Mouse (Mus musculus) spleen, adult 18-20 months (tissue): ENCODE results near the gene Gm42906.

Experiments used
- DNase-seq, 2 experiments: peaks; one replicate each; pipeline ENCODE4 v3.0.0; 2022; ENCODE audit warnings: mixed read lengths in 2 of 2

The Gm42906 gene

DNA sequence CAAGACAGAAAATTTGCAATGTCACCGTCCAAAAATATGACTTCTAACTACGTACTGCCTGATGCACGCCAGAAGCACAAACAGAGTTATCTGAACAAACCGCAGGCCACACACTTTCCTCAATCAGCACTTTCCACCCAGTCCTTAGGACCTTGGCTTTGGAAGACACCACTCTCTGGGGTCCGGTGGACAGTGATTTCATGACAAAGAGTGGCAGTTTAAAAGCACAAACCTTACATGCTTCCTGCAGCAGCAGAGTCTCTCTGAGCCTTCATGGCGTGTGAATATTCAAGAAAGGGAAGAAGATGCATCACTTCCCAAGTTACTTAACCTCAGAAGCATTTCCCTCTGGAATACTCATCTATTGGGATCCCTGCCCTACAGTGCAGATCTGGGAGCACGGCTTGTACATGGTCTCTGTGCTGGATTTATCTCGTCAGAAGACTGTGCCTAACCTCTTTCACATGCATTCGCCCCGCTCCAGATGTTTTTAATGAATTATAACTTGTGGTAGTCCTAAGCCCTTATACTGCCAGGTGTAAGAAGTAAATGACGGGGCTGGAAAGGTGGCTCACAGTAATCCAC lies 244.2 kb downstream of the Gm42906 start:
- no peak for DNase-seq

DNA sequence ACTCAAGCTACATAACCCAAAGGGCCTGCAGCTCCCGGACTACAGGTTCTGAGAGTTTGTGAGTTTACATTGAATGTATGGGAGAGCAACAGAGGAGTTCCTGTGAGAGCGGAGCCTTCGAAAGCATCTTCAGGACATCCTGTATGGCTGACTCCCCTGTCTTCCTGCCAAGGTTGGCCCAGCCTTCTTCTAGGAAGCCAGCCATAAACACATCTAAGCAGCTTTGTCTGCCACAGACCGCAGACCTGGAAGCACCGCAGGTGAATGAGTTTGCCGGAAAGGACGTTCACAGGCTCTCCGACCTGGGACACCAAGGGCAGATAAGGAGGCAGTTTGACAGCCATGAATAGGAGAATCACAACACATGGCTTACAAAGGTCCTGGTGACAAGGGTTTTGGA lies 246.7 kb downstream of the Gm42906 start:
- DNase-seq: no peak

DNA sequence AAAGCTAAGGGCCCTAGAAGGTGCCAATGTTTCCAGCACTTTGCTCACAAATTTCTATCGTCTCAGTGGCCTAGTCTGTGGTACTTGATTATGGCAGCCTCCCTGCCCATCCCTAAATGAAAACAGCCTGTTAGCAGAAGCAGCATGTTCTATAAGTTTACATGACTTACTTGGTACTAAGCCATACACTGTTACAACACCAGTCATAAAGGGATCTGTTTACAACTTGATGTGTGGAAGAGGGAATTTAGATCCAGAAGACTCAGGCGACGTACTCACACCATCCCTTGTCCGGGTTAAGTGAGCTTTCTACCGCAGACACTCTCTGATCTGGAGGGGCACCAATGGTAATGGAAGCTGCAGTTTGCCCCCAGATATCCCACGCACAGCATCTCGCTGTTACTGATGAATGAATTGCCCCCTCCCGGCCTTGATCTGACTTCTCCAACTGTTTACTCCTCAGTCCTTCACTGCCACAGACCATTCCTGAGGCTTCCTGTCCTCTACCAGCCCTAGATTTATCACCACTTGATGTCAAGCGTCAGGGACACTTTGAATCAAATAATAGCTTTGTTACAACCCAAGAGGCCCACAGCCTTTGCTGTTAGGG lies 247.7 kb downstream of the Gm42906 start:
- no peak for DNase-seq

DNA sequence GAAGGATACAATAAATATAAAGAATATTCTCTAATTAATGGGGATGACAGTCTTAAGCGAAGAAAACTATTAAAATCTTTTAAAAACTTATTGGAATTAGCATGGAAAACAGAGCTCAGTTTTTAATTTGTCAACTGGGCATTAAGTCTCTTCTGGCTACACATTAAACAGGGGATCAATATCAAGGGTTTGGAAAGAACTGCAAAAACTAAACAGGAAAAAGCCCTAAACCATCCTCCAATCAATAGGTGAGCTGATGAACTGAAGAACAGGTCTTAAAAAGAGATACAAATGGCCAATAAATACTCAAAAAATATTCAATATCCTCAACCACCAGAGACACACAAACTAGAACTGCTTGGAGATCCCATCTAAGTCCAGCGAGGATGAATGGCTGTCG lies 250.8 kb downstream of the Gm42906 start:
- no peak for DNase-seq

DNA sequence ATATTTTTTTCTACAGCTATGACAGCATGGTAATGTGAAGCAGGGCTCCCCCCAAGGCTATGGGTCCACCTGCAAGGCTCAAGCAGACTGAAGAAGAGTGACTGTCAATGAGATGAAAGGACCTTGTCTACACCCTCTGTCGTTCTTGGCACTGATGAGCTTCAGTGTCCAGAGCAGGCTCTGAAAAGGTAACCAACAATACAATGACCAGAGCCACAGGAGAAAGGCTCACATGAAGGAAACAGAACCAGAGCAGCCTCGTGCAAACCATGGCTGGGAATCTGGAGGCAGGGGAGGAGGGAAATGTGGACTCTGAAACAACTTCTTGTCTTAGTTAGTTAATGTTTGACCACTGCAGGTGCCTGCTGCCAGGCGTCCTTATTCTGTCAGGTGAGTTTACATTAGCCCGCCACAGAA lies 252.1 kb downstream of the Gm42906 start:
- no peak for DNase-seq

DNA sequence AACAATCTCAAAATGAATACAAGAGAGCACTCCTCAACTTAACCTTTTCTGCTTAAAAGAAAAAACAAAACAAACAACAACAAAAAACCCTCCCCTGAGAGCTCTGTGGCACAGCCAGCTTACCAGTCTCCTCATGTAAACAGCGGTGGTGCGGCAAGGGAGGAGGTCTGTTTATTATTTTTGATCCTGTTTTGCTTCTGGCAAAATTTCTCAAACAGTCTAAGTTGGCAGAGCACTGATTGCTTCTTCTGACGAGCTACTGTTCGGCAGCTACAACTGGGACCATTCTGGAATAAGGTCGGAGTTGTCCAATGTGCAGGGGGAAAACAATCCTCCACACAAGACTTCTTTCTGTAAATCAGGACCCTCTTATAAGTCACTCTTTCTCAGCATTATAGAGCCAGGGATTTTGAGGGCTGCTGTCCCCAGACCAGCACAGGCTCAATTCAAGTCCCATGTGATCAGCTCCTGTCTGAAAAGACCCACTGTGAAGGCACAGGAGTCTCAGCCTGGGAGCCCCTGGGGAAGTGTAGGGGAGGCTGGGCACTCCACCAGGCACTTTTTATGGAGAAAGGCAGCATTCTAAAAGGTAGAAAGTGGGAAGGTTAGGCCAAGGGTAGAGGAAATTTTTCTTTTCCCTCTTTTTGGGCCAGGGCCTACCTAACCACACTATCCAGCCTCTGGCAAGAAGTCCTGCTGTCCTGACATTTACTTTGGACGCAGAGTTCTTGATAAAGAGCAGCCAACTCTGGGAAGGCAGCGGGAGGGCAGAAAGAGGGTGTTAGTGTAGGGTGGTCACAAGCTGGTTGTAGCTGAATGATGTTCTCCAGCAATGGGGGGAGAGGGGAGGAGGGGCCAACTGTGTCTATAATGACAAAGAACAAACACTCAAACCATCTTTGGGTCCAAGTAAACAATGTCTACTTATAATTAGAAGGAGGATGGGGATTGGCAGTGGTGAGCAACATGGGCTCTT lies 253.2 kb downstream of the Gm42906 start:
- DNase-seq: no peak

DNA sequence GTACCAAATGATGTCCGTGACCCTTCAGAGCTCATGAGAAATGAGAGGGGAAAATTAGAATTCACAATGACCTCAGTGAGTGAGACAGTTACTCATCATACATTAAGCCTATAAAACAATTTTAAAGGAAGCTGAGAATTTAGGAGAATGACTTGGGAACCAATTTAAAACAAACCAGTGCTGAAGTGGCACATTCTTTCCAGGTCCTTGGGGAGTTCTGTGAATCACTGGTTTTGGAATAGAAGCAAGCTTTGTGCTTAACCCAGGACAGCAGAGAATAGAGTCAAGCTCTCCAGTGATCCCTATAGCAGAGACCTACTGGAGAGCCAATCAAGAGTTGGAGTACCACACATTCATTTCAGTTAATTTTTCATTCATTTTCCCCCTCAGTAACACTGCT lies 254.2 kb downstream of the Gm42906 start:
- DNase-seq: no peak

DNA sequence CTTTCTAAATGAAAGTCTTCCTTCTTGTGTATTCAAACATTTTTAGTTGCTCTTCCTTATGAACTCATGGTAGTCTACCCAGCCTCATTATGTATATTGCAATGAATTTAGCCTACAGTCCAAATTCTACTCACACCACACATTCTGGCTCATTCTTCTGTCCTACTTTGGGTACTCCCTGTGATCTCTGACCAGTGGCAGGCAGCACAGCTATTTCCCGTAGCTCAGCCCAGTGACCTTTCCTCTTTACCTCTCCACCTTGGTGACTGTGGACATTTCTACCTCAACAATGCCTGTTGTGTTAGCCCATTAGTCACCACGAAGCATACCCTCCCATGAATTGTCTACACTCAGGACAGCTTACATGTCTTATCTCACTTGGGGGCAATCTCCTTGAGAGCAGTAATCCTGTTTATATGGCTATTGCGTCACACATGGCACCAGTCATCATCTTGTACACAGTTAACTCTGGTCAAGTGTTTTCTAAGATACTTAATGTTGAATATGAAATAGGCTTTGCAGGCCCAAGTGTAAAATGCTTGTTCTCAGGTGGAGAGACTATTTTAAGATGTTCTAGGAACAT lies 257.7 kb downstream of the Gm42906 start:
- DNase-seq: no peak

DNA sequence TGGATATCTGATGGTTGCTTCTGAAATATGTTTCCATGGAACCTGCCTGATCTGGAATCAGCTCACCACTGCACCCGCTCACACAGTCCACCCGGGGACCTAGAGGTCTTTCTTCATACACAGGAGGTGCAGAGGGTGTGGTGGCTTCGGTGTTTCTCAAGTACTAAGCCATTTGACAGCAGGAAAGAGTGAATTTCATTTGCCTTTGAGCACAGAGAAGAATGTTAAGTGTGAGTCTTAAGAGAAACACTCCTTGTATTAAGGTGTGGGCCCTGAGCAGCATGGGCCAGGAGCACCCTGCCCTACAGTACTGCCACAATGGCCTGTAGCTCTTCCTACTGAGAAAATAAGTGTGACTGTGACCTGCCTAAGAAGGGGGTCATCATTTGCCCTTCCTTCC lies 259.8 kb downstream of the Gm42906 start:
- no peak for DNase-seq

DNA sequence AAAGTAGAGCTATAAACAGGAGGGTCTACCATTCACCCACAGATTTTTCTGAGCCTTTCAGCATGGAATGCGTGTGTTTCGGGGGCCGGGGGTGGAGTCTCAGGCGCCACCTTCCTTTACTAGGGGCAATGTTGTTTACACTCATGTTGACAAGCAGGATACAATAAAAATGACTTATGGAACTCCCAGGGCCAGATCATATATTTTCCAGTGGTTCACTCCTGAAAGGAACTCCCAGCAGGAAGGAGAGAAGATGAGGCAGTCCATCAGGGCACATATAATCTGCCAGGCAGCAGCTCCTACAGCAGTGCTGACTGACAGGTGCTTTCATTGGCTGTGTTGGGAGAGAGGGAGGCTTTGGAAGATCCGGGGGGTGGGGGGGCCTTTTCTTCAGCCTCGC lies 260.3 kb downstream of the Gm42906 start:
- no peak for DNase-seq

DNA sequence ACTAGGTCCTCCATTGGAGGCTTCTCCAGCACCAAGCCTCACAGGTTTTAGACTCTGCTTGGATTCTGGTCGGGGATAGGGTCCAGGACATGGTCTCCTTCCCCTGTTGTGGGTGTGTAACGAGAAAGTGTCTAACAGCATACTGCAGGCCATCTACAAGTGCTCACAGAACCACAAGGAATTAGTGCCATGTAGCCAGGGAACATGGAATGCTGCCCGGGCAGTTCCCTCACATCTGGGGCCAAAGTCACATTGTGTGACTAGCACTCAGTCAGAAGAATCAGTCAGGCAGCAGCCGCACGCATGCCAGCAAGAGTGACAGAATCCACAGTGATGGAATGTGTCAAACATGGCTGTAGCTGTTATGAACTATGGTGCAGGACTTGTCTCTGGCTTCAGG lies 261.7 kb downstream of the Gm42906 start:
- DNase-seq: no peak

DNA sequence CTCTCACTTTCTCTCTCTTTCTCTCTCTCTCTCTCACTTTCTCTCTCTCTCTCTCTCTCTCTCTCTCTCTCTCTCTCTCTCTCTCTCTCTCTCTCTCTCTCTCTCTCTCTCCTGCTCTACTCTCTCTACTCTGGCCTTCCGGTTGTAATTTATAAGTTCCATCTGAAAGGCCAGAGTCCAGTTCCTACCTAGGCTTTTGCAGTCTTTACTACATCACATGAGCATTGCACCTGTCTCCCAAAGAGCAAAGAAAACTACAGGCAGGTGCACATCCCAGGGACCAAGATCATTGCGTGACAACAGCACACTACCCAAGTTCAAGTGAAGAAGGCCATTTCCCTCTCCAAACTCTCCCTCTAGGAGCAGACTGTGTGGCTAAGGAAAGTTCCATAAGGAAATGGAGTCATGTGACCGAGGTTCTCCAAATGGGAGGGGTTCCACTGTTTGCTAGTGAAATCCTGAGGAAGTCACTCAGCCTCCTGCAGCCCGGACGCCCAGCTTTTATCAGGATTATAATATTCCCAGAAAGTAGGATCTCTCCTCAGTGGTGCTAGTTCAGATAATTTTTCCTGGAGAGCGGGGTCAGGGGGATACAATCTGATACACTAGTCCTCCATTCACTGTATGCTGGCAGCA lies 262.5 kb downstream of the Gm42906 start:
- no peak for DNase-seq

DNA sequence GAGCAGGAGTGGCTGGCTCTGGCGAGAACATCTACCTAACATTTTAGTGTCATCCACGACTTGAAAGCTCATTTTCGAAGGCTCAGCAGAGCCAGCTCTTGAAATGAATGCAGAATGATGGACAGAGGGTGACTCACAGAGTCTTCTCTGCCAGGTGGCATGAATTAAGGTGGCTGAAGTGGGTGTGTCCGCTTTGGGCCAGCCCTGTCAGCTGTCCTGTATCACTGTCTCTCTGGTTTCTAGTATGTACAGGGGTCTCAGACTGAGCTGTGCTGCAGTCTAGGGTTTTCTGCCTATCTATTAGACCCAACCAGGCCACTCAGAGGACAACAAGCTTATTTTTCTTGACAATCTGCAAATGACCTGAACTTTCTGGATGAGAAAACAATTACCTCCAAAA lies 263.1 kb downstream of the Gm42906 start:
- no peak for DNase-seq

DNA sequence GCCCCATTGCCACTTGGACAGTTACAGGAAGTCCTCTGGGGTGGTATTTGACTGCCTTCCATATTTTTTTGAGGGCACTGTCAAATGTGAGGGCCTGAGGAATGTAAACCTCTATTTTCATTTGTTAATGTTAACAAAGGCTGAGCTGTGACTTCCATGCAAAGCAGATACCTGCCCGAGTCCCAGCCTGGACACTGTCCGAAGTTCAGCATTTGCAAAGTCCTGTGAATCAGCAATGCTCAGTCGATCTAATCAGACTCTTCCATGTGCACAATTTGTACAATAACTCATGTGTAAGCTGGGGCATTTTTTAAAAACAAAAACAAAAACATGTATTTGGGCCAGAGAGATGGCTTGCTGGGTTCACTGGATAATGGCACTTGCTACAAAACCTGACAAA lies 265.3 kb downstream of the Gm42906 start:
- no peak for DNase-seq

DNA sequence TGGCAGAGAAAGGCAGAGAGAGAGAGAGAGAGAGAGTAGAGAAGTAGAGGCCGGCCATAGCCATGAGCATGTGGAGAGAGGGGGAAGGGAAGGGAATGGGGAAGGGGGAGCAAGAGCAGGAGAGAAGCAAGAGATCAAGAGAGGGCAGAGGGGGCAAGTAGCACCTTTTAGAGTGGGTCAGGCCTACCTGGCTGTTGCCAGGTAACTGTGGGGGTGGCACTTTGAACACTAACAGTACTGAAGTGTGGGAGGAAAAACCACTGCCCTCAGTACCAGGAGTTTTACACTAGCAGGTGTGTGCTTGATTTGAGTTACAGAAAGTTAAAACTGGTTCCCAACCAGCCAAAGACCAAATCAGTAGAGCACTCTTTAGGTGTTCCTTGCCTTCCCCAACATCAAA lies 272.7 kb downstream of the Gm42906 start:
- DNase-seq: no peak

DNA sequence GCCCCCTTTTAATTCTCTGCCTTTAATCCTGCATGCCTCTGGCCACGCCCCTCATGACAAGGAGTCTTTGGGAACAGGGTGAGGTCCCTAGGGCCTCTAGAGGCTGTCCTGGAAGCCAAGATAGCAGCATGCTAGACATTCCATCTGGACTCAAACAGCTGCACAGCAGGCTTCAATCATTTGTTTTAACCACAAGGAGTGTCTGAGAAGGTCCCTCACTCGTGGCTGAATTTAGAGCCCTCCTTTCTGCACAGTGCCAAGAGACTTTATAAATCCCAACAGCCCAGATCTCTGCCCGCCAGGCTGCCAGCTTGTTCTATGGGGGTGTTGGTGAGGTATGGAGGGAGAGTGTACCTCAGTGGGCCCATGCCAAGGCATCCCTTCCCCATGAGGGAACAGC lies 273.2 kb downstream of the Gm42906 start:
- no peak for DNase-seq

DNA sequence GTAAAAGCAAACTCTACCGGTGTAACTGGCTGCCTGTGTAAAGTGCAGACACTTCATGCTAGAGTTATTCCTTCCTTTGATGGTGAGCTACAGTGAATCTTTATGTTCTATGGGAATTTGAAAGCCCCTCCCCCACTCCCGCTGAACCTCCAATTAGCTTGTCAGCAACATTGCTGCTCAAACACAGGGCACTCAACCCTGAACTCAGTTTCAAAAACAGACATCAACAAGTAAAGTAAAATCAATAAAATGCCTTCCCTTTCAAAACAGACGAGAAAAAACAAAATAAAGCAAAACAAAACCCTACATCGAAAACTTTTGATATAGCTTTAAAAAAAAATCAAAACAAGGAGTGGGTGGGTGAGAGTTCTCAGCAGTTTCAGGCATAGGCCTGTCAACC lies 273.9 kb downstream of the Gm42906 start:
- no peak for DNase-seq

DNA sequence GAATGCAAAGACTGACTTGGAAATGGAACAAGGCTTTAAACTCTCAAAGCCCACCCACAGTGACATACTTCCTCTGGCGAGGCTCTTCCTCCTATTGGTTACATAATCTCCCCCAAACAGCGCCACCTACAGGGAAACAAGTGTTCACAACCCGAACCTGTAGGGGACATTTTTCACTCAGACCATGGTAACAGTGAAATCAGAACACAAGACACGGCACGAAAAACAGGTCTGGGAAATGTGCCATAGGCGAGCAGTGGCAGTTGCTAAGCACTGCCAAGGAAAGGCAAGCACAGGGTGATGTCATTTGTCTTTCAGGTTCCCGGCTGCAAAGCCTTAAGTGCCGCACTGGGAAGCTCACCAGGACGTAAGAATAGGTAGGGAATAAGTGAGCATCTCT lies 276.4 kb downstream of the Gm42906 start:
- DNase-seq: no peak

DNA sequence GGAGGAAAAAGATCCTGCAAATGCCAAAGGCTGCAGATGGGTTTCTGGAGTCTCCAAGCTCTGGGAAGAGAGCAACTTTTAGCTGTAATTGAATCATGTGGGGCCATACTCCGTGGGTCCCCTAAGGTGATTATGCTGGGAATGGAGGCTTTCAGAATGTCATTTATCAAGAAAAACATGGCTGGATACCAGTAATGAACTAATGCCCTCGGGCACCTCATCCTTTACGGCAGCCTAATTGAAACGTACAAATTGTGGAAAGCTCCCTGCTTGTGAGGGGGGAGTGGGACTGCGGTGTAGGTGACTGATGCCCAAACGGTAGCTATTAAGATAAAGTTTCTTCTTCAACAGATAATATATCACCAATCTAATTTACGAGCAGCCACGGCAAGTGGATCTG lies 278.5 kb downstream of the Gm42906 start:
- DNase-seq: no peak

DNA sequence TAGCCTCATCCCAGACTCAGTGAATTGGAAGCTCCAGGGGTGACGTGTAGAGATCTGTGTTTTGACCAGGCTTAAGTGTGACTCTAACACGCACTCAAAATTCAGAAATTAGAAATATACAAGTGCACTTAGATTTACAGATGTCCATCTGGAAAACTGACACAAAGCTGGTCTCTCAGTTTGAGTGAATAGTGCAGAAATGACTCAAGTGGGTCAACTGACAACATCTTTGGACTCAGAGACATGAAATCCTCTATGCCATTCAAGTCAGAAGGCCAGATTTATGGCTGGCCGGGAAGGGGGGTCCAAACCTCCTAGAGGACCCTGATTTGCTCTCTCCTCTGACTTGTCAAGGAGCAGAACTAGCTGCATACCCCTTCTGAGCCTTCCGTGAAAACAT lies 279.9 kb downstream of the Gm42906 start:
- no peak for DNase-seq

DNA sequence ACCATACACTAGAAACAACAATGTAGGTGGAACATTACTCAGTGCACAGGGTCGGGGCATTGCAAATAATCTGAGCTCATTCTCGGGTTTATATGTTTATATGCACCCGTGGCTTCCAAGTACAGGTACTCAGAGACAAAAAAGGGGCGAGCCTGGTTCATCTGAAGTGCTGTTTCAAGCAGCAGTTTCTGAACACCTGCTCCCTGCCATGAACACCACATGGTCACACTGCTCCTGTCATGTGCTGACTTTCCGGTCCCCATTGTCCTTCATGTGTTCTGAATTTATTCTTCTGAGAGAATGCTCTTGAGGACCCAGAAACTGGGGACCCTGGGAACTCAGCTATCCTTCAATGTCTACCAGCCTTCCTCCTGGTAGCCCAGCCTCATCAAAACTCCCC lies 282.2 kb downstream of the Gm42906 start:
- no peak for DNase-seq

DNA sequence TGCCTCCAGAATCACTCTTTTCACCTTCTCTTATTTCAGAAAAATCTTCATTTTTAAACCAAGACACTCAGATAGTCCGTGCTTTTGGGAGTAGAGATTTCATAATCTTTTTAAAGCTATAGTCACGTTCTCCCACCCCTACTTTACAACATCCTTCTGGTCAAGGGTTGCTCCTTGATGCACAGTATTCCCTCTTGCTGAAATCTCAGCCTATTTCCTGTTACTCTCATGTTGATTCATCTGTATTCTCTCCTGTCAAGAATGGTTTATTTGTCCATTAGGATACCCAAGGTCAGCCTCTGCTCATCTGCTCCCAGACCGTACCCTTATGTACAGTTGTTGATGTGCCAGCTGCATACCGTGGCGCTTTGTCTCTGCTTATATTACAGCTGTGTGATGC lies 284.0 kb downstream of the Gm42906 start:
- no peak for DNase-seq
